Mouse (Mus musculus) stomach, postnatal 0 days (tissue): ENCODE measurements around the gene Ctdspl. TPM values are rescaled to one million over a fixed set of nuclear protein-coding genes. Genes with fewer than 3 reads are reported as not detected.

Experiments
- ATAC-seq: fragments of 200-750 bp; cut with Nextera tagmentation; 2 replicates; pipeline ENCODE4 v1.8.0; 2017; ENCODE audit not compliant: low FRiP score, low TSS enrichment
- DNase-seq: peaks from one replicate; pipeline ENCODE4 v3.0.0-alpha.2; 2016; ENCODE audit warnings: low spot score
- H3K27ac ChIP-seq: fragments of 300-500 bp; sonication (generic); replicated peaks from 2 replicates; pipeline ENCODE4 v1.5.1; 2014; ENCODE audit warnings: mild to moderate bottlenecking, control low read depth
- H3K27me3 ChIP-seq: fragments of 300-500 bp; sonication (generic); 2 replicates; pipeline ENCODE4 v1.6.1; 2014; ENCODE audit warnings: low read length; ENCODE audit not compliant: control insufficient read depth, insufficient read depth
- H3K36me3 ChIP-seq: fragments of 300-500 bp; sonication (generic); 2 replicates; pipeline ENCODE4 v1.6.1; 2014; ENCODE audit warnings: low read length, mixed read lengths; ENCODE audit not compliant: control insufficient read depth, insufficient read depth
- H3K4me1 ChIP-seq: fragments of 300-500 bp; sonication (generic); replicated peaks from 2 replicates; pipeline ENCODE4 v1.6.1; 2014; ENCODE audit warnings: antibody characterized with exemption; ENCODE audit not compliant: control insufficient read depth, insufficient read depth
- H3K4me2 ChIP-seq: fragments of 300-500 bp; sonication (generic); replicated peaks from 2 replicates; pipeline ENCODE4 v1.6.1; 2014; ENCODE audit warnings: low read depth, mild to moderate bottlenecking, control low read depth, moderate library complexity
- H3K4me3 ChIP-seq: fragments of 300-500 bp; sonication (generic); 2 replicates; pipeline ENCODE4 v1.5.1; 2014; ENCODE audit warnings: low read depth, low read length, control low read depth
- H3K9ac ChIP-seq: fragments of 300-500 bp; sonication (generic); 2 replicates; pipeline ENCODE4 v1.6.1; 2014; ENCODE audit warnings: mild to moderate bottlenecking, low read length, control low read depth, mixed read lengths
- H3K9me3 ChIP-seq: fragments of 300-500 bp; sonication (generic); 2 replicates; pipeline ENCODE4 v1.6.1; 2016; ENCODE audit warnings: low read length; ENCODE audit not compliant: control insufficient read depth
- CTCF ChIP-seq: IDR thresholded peaks from 2 replicates; pipeline ENCODE4 v1.5.1; 2016; ENCODE audit warnings: antibody characterized with exemption, low read depth, mild to moderate bottlenecking, moderate library complexity
- EP300 ChIP-seq: optimal IDR thresholded peaks from 2 replicates; pipeline ENCODE3; 2016; ENCODE audit warnings: antibody characterized with exemption
- WGBS: fragments of 180-500 bp; shearing (Covaris S2); extraction: QIAGEN DNeasy Blood & Tissue Kit; methylation state at CpG from one replicate; pipeline ENCODE4 v1.1.7; 2014; 5-methylcytosine and 5-hydroxymethylcytosine counted together
- polyA plus RNA-seq: library from polyadenylated mRNA; unstranded; fragments of >200 nt; fragmentation: Nextera tagmentation; extraction: Ambion mirVana; gene quantifications from 2 replicates; pipeline ENCODE4 v1.2.1, GENCODE M21; 2015

The Ctdspl gene
- polyA plus RNA-seq, 1 experiment from 2014 or later = 7.4 TPM

DNA sequence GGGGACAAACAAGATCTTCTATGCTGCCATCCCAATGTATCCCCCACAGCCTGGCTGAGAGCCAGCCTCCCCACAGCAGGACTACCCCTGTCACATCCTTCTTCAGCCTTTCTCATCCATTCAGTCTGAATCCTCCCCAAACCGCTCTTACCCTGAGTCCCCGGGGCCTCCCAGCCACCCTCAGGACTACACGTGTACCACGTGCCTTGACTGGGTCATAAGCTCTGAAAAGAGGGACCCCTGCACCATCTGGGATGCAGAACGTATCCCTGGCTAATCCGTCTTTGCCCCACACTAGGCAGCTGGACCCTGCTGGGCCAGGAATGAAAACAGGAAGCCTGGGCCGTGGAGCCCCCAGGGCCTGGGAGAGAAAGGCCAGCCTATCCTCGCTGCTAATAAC lies 155.8 kb downstream of the Ctdspl start:
- Histone ChIP-seq H3K4me3 (no peak overlapping the region), H3K9me3 (no peaks in the 10 kb centered on the region), H3K4me2 (no peak overlapping the region), H3K9ac (no peak overlapping the region), H3K36me3 (peaks cover 8% of the 10 kb centered on the region), H3K4me1 (no peaks in the 10 kb centered on the region), H3K27me3 (no peaks in the 10 kb centered on the region), H3K27ac (no peak overlapping the region)
- ATAC-seq (no peak), DNase-seq (no peak)
- 40% methylated on average over 8 of the region's 8 CpGs for WGBS
- no peak for TF ChIP-seq EP300
- TF ChIP-seq CTCF = no peak

GRCm38 (mm10) chr9:119082656-119083430 lies 156.6 kb downstream of the Ctdspl start:
- Histone ChIP-seq H3K27ac (no peak overlapping the region), H3K4me2 (no peak overlapping the region), H3K36me3 (peaks cover 6% of the 10 kb centered on the region), H3K27me3 (no peaks in the 10 kb centered on the region), H3K4me1 (peaks cover 5% of the 10 kb centered on the region; the same call in 1 of the 2 replicates), H3K4me3 (no peak overlapping the region), H3K9ac (no peak overlapping the region), H3K9me3 (no peaks in the 10 kb centered on the region)
- no peak for TF ChIP-seq EP300
- TF ChIP-seq CTCF = no peak
- ATAC-seq (no peak), DNase-seq (no peak)
- WGBS = 72% methylated on average over 7 of the region's 7 CpGs

- Histone ChIP-seq H3K36me3 (peaks cover 4% of the 10 kb centered on the region; the same call in 1 of the 2 replicates), H3K9ac (no peak overlapping the region), H3K4me3 (no peak overlapping the region), H3K27me3 (no peaks in the 10 kb centered on the region), H3K4me1 (peaks cover 6% of the 10 kb centered on the region; the same call in 1 of the 2 replicates), H3K9me3 (no peaks in the 10 kb centered on the region), H3K27ac (peak overlapping the region; percentile 40; the same call in 1 of the 2 replicates), H3K4me2 (no peak overlapping the region)
- ATAC-seq (peak; percentile 27; the same call in 1 of the 2 replicates), DNase-seq (peak; percentile 67)
- WGBS = 59% methylated on average over 10 of the region's 10 CpGs
- TF ChIP-seq EP300 (no peak), CTCF (no peak)
These were observed 157.7 kb downstream of the Ctdspl start for GRCm38 (mm10) chr9:119083966-119084365.

DNA sequence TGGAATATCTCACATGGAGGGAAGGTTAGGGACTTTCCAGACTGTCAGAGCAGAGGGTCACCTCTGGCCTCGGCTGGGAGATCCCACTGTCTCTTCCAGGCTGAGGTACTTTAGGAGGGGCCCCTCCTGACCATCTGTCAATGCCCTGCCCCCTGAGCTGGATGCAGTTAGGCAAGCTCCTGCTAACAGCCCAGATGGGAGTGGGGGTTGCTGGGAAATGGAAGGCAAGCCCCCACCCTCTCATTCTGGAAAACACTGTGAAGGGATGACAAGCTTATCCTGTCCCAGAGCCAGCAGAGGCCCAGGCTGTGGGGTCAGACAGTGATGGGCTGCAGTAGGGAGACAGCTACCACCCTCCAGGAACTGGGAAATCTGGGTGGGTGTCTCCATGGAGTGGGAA lies 160.2 kb downstream of the Ctdspl start:
- DNase-seq (no peak), ATAC-seq (no peak)
- Histone ChIP-seq H3K9ac (no peak overlapping the region), H3K4me1 (peaks cover 6% of the 10 kb centered on the region; the same call in 1 of the 2 replicates), H3K4me3 (no peak overlapping the region), H3K36me3 (no peaks in the 10 kb centered on the region), H3K4me2 (no peak overlapping the region), H3K27me3 (no peaks in the 10 kb centered on the region), H3K9me3 (no peaks in the 10 kb centered on the region), H3K27ac (no peak overlapping the region)
- TF ChIP-seq EP300 = no peak
- TF ChIP-seq CTCF = no peak
- WGBS = 11% methylated on average over 1 of the region's 1 CpGs

DNA sequence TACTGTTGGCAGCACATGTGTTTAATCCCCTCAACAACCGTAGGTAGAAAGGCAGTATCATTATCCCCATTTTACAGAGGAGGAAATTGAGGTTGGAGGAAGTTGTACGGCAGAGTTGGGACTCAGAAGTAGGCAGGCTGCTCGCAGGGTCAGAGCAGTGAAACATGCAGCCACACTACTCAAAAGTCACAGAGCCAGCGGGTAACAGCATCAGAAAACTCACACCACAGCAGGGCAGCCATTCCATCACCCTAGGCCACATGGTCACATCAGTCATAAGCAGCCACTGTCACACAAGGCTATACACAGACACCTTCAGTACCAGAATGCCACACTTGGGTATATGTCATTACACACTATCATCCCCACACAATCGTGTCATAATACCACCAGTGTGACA lies 161.1 kb downstream of the Ctdspl start:
- H3K27ac ChIP-seq = no peak overlapping the region
- H3K36me3 ChIP-seq = no peaks in the 10 kb centered on the region
- no peak for DNase-seq
- no peaks in the 10 kb centered on the region for H3K27me3 ChIP-seq
- H3K4me3 ChIP-seq = 0 out of 2 replicates have a peak overlapping the region, but pooled peaks have one; percentile 41
- peaks cover 6% of the 10 kb centered on the region; the same call in 1 of the 2 replicates for H3K4me1 ChIP-seq
- H3K4me2 ChIP-seq = peak overlapping the region; percentile 67
- no peaks in the 10 kb centered on the region for H3K9me3 ChIP-seq
- TF ChIP-seq EP300 = no peak
- no peak for TF ChIP-seq CTCF
- 80% methylated on average over 5 of the region's 5 CpGs for WGBS
- ATAC-seq = no peak
- H3K9ac ChIP-seq = no peak overlapping the region
